8 mouse cellular contexts compared by ENCODE assay signal in the genomic region with DNA sequence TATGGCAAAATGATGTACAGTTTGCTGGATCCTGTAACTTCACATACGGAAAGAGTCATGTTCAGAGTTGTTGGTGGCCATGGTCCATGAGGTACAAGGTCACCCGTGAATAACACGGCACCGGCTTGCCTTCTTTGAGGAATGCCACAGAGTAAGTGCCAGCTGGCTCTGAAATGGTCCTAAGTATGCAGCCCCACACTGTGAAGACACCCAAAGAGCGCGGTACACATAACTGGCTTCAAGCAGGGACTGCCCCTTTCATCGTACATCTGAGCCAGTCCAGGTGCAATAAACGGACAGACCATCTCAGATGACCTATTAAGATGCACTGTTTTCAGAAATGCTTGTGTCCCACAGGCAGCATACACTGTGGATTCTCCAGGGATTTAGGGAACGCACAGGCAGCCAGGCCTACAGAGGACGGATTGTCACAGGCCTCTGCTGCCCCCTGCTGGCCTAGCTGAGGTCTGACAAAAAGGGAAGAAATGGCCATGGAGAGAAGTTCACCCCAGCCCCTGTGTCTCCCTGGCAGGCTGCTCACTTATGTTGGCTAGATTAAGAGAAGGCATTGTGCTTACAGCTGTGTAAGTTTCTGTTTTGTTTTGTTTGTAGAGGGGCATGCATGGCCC.
DNase-seq lines count a peak whose midpoint lies in the region; TF ChIP-seq lines count a peak whose summit lies in the region.

No protein-coding gene starts in this region.

- no peak overlapping the region for H3K27ac ChIP-seq in liver, adult 2 months (replicated peaks; ENCODE audit: insufficient read depth, low read depth, low read length)

- no peak for TF ChIP-seq POLR2A in liver, adult 2 months (IDR thresholded peaks at IDR 0.05; ENCODE audit: extremely low read depth, insufficient read depth, low read length)

- 57% methylated on average over 10 of the region's 10 CpGs for WGBS in liver, adult 2 months

- DNase-seq in 416B (ENCODE audit: low read depth) = peak; percentile 59
- DNase-seq in adrenal gland, adult 8-10 months = peak; percentile 40
- DNase-seq in embryo, embryonic 11.5 days (ENCODE audit: low read depth, low spot score) = peak; percentile 58
- DNase-seq in heart, adult 18-20 months = peak; percentile 68 to 82
- peak; percentile 46 for DNase-seq in kidney, adult 11 months
- DNase-seq in liver, adult 2 months (ENCODE audit: extremely low read depth, low read depth, low spot score) = peak; percentile 28
- DNase-seq in neural tube, embryonic 10.5 days (ENCODE audit: extremely low spot score, low spot score) = peak; percentile 81
- peak; percentile 71 for DNase-seq in splenic B cell, adult 2 months (ENCODE audit: low read depth, low spot score)

- peak; percentile 94 for TF ChIP-seq CTCF in liver, adult 2 months (IDR thresholded peaks at IDR 0.05; ENCODE audit: low read depth, low read length)

- no peaks in the 10 kb centered on the region for H3K27me3 ChIP-seq in liver, adult 2 months (ENCODE audit: control insufficient read depth, insufficient read depth, low read length)
- no peaks in the 10 kb centered on the region for H3K27me3 ChIP-seq in splenic B cell, adult 2 months (ENCODE audit: control insufficient read depth, insufficient read depth, low read length, poor library complexity, severe bottlenecking)

- no peak overlapping the region for H3K9ac ChIP-seq in liver, adult 2 months (ENCODE audit: low read depth, low read length)

- no peaks in the 10 kb centered on the region for H3K36me3 ChIP-seq in liver, adult 2 months (ENCODE audit: control insufficient read depth, insufficient read depth, low read length)
- no peaks in the 10 kb centered on the region for H3K36me3 ChIP-seq in splenic B cell, adult 2 months (ENCODE audit: control insufficient read depth, insufficient read depth, low read length, poor library complexity, severe bottlenecking)

- H3K4me3 ChIP-seq in liver, adult 2 months (ENCODE audit: insufficient read depth, low read depth, low read length) = no peak overlapping the region

- H3K79me2 ChIP-seq in liver, adult 2 months (ENCODE audit: control insufficient read depth, insufficient read depth, low read length) = no peaks in the 10 kb centered on the region

- no peaks in the 10 kb centered on the region; the same call in 1 of the 2 replicates for H3K4me1 ChIP-seq in liver, adult 2 months (ENCODE audit: control insufficient read depth, insufficient read depth, low read length)

Comparison
In these comparisons a context has a peak if more than half of its experiments do, and no peak if none do; other contexts are left out.
1. DNase-seq: peak in every context shown above with its lines; median percentile 81 in neural tube, embryonic 10.5 days; 75 in heart, adult 18-20 months; 71 in splenic B cell, adult 2 months; 59 in 416B; 58 in embryo, embryonic 11.5 days; 46 in kidney, adult 11 months; 40 in adrenal gland, adult 8-10 months; 28 in liver, adult 2 months.